Mouse (Mus musculus): ENCODE measurements around the gene Abi3bp. TPM values are rescaled to one million over a fixed set of nuclear protein-coding genes. Genes with fewer than 3 reads are reported as not detected.

Abi3bp gene
- polyA plus RNA-seq, 1 experiment from 2014 or later: 0.79 TPM

DNA sequence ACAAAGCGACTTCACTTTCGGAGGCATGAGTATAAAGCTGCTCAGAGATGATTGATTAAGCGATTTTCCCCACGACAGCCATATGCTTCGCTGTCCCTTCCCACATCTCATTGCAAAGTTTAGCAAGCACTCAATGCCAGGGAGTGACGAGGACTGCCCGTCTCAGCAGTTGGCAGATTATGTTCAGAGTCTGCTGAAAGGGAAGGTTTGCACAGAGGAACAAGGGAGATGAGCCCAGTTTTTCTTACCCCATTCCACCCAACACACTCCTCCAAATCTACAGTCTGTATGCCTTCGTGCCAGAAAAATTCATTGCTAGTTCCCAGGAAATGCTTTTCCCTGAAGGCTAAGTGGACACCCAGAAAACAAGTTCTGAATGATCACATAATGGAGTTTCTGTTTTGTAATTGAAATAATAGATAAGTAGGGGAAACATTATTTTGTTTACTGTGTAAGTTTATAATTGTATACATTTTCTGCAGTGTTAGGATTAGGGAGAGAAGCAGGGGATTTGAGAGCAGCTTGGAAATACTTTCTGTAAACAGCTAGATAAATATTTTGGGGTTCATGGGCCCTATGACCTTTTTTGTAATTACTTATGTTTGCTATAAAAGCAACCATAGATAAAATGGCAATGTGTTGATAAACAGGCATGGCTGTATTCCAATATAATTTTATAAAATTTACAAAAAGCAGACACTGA is 19.5 kb upstream of the Abi3bp start:
- Histone ChIP-seq H3K9me3 (replicated peaks; ENCODE audit: control insufficient read depth, low read length) (no peaks in the 10 kb centered on the region), H3K4me2 (ENCODE audit: low read depth, low read length) (no peak overlapping the region), H3K36me3 (replicated peaks; ENCODE audit: control insufficient read depth, insufficient read depth, low read depth, low read length) (no peaks in the 10 kb centered on the region), H3K27ac (replicated peaks; ENCODE audit: low read depth, low read length) (no peak overlapping the region), H3K4me1 (ENCODE audit: control insufficient read depth, insufficient read depth, low read length) (no peaks in the 10 kb centered on the region), H3K9ac (replicated peaks; ENCODE audit: low read length) (no peak overlapping the region), H3K27me3 (ENCODE audit: control insufficient read depth, insufficient read depth, low read length) (no peaks in the 10 kb centered on the region), H3K4me3 (ENCODE audit: low read depth, low read length) (no peak overlapping the region)
- no peak for ATAC-seq (replicated peaks; ENCODE audit: insufficient number of reproducible peaks, low FRiP score, low TSS enrichment, low read depth)
- WGBS: 77% methylated on average over 8 of the region's 8 CpGs
- no peak for DNase-seq (ENCODE audit: low spot score)

DNA sequence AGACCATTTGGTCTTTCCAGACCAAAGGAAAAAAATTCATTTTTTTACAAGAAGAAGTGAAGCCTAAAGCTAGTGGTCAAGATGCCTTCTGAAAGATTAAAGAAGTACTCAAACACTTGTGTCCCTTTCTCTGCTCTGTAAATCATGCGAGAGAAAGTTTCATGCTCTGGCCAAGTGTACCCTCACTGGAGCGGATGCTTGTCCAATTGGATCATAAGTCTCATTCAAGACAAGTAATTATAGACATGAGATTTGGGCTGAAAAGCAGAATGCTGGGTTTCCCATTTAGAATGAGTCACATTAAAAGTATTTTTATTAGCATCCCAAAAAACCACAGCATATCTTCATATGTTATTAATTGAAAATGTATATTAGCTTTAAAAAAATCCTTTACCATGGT is 4.5 kb upstream of the Abi3bp start:
- Histone ChIP-seq H3K4me2 (ENCODE audit: low read depth, low read length) (no peak overlapping the region), H3K36me3 (replicated peaks; ENCODE audit: control insufficient read depth, insufficient read depth, low read depth, low read length) (no peaks in the 10 kb centered on the region), H3K9ac (replicated peaks; ENCODE audit: low read length) (no peak overlapping the region), H3K27me3 (ENCODE audit: control insufficient read depth, insufficient read depth, low read length) (no peaks in the 10 kb centered on the region), H3K4me3 (ENCODE audit: low read depth, low read length) (no peak overlapping the region), H3K27ac (replicated peaks; ENCODE audit: low read depth, low read length) (no peak overlapping the region), H3K4me1 (ENCODE audit: control insufficient read depth, insufficient read depth, low read length) (no peaks in the 10 kb centered on the region), H3K9me3 (replicated peaks; ENCODE audit: control insufficient read depth, low read length) (no peaks in the 10 kb centered on the region)
- DNase-seq (ENCODE audit: low spot score) (no peak), ATAC-seq (replicated peaks; ENCODE audit: insufficient number of reproducible peaks, low FRiP score, low TSS enrichment, low read depth) (no peak)
- WGBS: 92% methylated on average over 2 of the region's 2 CpGs

DNA sequence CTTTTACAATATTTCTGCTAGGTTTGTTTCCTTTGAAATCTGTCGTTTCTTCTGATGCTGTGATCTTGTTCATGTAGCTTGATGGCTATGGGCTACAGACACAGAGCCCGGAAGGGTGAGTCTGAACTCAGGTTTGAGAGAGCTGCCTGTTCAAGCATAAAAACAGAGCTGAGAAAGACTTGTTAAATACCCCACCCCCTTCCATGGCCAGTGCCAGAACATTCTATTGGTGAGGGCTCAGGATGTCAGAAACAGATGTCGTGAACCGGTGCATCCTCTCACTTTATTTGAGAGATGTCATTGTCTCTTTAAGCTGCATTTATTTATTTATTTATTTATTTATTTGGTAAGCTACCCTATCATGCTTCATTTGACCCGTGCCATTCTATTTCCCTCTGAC is 2.0 kb upstream of the Abi3bp start:
- Histone ChIP-seq H3K4me2 (ENCODE audit: low read depth, low read length) (no peak overlapping the region), H3K4me3 (ENCODE audit: low read depth, low read length) (no peak overlapping the region), H3K4me1 (ENCODE audit: control insufficient read depth, insufficient read depth, low read length) (no peaks in the 10 kb centered on the region), H3K27me3 (ENCODE audit: control insufficient read depth, insufficient read depth, low read length) (no peaks in the 10 kb centered on the region), H3K27ac (replicated peaks; ENCODE audit: low read depth, low read length) (no peak overlapping the region), H3K36me3 (replicated peaks; ENCODE audit: control insufficient read depth, insufficient read depth, low read depth, low read length) (no peaks in the 10 kb centered on the region), H3K9me3 (replicated peaks; ENCODE audit: control insufficient read depth, low read length) (no peaks in the 10 kb centered on the region), H3K9ac (replicated peaks; ENCODE audit: low read length) (no peak overlapping the region)
- ATAC-seq (replicated peaks; ENCODE audit: insufficient number of reproducible peaks, low FRiP score, low TSS enrichment, low read depth) (no peak), DNase-seq (ENCODE audit: low spot score) (no peak)
- 86% methylated on average over 5 of the region's 5 CpGs for WGBS

DNA sequence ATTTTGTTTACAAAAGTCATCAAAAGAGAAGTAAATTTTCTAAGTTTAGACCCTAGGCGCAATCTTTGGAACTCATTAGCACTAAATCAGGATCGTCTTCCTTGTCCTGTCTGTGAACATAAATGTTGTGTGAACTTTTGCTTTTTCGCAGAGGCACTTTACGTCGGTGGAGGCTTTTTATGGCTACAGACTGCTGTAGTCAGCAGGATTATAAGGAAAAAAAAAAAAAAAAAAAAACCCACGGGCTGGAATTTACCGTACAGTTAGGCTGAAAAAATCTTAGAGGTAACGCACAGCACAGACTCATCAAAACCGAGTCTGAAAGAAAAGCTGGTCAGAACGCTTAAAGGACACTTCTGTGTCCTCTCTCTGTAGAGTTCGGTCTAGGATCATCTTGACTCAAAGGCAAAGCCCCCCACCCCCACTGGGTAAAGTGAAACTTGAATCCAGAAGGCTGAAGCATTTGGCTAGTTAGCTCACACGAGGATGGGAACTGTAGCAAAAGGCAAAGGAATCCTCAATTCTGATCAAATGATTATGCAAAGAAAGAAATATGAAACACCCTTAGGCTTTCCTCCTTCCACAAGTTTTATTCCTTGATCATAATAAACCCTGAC is 1.0 kb downstream of the Abi3bp start:
- ATAC-seq (replicated peaks; ENCODE audit: insufficient number of reproducible peaks, low FRiP score, low TSS enrichment, low read depth): no peak
- peak overlapping the region; percentile 6 for H3K4me2 ChIP-seq (ENCODE audit: low read depth, low read length)
- WGBS: 33% methylated on average over 12 of the region's 12 CpGs

DNA sequence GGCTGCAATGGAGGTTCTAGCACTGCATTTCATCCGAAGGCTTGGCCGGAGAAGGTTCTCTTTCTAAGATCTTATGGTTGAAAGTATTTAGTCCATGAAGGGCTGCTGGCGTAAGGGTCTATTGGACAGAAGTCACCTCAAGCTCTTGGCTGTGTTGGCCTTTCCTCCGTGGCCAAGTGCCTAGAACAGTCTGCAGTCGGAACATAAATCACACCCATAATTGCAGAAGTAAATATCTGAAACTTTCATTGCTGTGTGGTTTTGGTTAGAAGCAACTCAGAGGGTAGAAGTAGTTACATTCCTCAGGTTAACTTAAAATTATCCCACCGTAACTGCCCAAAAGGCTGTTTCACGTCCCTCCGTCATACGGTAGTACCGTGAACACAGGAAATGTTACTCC is 5.8 kb downstream of the Abi3bp start:
- Histone ChIP-seq H3K9me3 (replicated peaks; ENCODE audit: control insufficient read depth, low read length) (no peaks in the 10 kb centered on the region), H3K4me1 (ENCODE audit: control insufficient read depth, insufficient read depth, low read length) (no peaks in the 10 kb centered on the region), H3K4me3 (ENCODE audit: low read depth, low read length) (no peak overlapping the region), H3K4me2 (ENCODE audit: low read depth, low read length) (no peak overlapping the region), H3K27ac (replicated peaks; ENCODE audit: low read depth, low read length) (no peak overlapping the region), H3K27me3 (ENCODE audit: control insufficient read depth, insufficient read depth, low read length) (no peaks in the 10 kb centered on the region), H3K36me3 (replicated peaks; ENCODE audit: control insufficient read depth, insufficient read depth, low read depth, low read length) (no peaks in the 10 kb centered on the region), H3K9ac (replicated peaks; ENCODE audit: low read length) (no peak overlapping the region)
- ATAC-seq (replicated peaks; ENCODE audit: insufficient number of reproducible peaks, low FRiP score, low TSS enrichment, low read depth) (no peak), DNase-seq (ENCODE audit: low spot score) (no peak)
- WGBS: 91% methylated on average over 10 of the region's 10 CpGs

More for the DNA sequence above, 1.0 kb downstream of the Abi3bp start:
- Histone ChIP-seq H3K36me3 (replicated peaks; ENCODE audit: control insufficient read depth, insufficient read depth, low read depth, low read length) (no peaks in the 10 kb centered on the region), H3K9ac (replicated peaks; ENCODE audit: low read length) (no peak overlapping the region), H3K4me1 (ENCODE audit: control insufficient read depth, insufficient read depth, low read length) (no peaks in the 10 kb centered on the region), H3K27me3 (ENCODE audit: control insufficient read depth, insufficient read depth, low read length) (no peaks in the 10 kb centered on the region), H3K9me3 (replicated peaks; ENCODE audit: control insufficient read depth, low read length) (no peaks in the 10 kb centered on the region), H3K27ac (replicated peaks; ENCODE audit: low read depth, low read length) (no peak overlapping the region), H3K4me3 (ENCODE audit: low read depth, low read length) (no peak overlapping the region)
- DNase-seq (ENCODE audit: low spot score): peak; percentile 53

- no peaks in the 10 kb centered on the region for H3K4me1 ChIP-seq (ENCODE audit: control insufficient read depth, insufficient read depth, low read length)
- H3K27me3 ChIP-seq (ENCODE audit: control insufficient read depth, insufficient read depth, low read length): no peaks in the 10 kb centered on the region
- DNase-seq (ENCODE audit: low spot score) (no peak), ATAC-seq (replicated peaks; ENCODE audit: insufficient number of reproducible peaks, low FRiP score, low TSS enrichment, low read depth) (no peak)
- no peak overlapping the region for H3K9ac ChIP-seq (replicated peaks; ENCODE audit: low read length)
- no peaks in the 10 kb centered on the region for H3K36me3 ChIP-seq (replicated peaks; ENCODE audit: control insufficient read depth, insufficient read depth, low read depth, low read length)
- H3K4me3 ChIP-seq (ENCODE audit: low read depth, low read length): no peak overlapping the region
- WGBS: 56% methylated on average over 4 of the region's 4 CpGs
- no peak overlapping the region for H3K4me2 ChIP-seq (ENCODE audit: low read depth, low read length)
- no peaks in the 10 kb centered on the region for H3K9me3 ChIP-seq (replicated peaks; ENCODE audit: control insufficient read depth, low read length)
- H3K27ac ChIP-seq (replicated peaks; ENCODE audit: low read depth, low read length): no peak overlapping the region
Observed at GRCm38 (mm10) chr16:56486461-56486860, 8.8 kb downstream of the Abi3bp start.

- Histone ChIP-seq H3K4me1 (ENCODE audit: control insufficient read depth, insufficient read depth, low read length) (no peaks in the 10 kb centered on the region), H3K36me3 (replicated peaks; ENCODE audit: control insufficient read depth, insufficient read depth, low read depth, low read length) (no peaks in the 10 kb centered on the region), H3K27me3 (ENCODE audit: control insufficient read depth, insufficient read depth, low read length) (no peaks in the 10 kb centered on the region), H3K9me3 (replicated peaks; ENCODE audit: control insufficient read depth, low read length) (no peaks in the 10 kb centered on the region), H3K27ac (replicated peaks; ENCODE audit: low read depth, low read length) (no peak overlapping the region), H3K4me3 (ENCODE audit: low read depth, low read length) (no peak overlapping the region), H3K4me2 (ENCODE audit: low read depth, low read length) (no peak overlapping the region), H3K9ac (replicated peaks; ENCODE audit: low read length) (no peak overlapping the region)
- ATAC-seq (replicated peaks; ENCODE audit: insufficient number of reproducible peaks, low FRiP score, low TSS enrichment, low read depth) (no peak), DNase-seq (ENCODE audit: low spot score) (peak; percentile 58)
- 48% methylated on average over 3 of the region's 3 CpGs for WGBS
Observed at GRCm38 (mm10) chr16:56490861-56491260, 13.2 kb downstream of the Abi3bp start.

GRCm38 (mm10) chr16:56495266-56495665 is 17.6 kb downstream of the Abi3bp start:
- no peaks in the 10 kb centered on the region for H3K27me3 ChIP-seq (ENCODE audit: control insufficient read depth, insufficient read depth, low read length)
- DNase-seq (ENCODE audit: low spot score) (no peak), ATAC-seq (replicated peaks; ENCODE audit: insufficient number of reproducible peaks, low FRiP score, low TSS enrichment, low read depth) (no peak)
- H3K9me3 ChIP-seq (replicated peaks; ENCODE audit: control insufficient read depth, low read length): no peaks in the 10 kb centered on the region
- no peaks in the 10 kb centered on the region for H3K4me1 ChIP-seq (ENCODE audit: control insufficient read depth, insufficient read depth, low read length)
- 58% methylated on average over 4 of the region's 4 CpGs for WGBS
- H3K27ac ChIP-seq (replicated peaks; ENCODE audit: low read depth, low read length): no peak overlapping the region
- no peak overlapping the region for H3K4me2 ChIP-seq (ENCODE audit: low read depth, low read length)
- H3K9ac ChIP-seq (replicated peaks; ENCODE audit: low read length): no peak overlapping the region
- H3K36me3 ChIP-seq (replicated peaks; ENCODE audit: control insufficient read depth, insufficient read depth, low read depth, low read length): no peaks in the 10 kb centered on the region
- no peak overlapping the region for H3K4me3 ChIP-seq (ENCODE audit: low read depth, low read length)
